Mouse (Mus musculus) kidney, adult 2 months (tissue): ENCODE measurements at regions not wholly inside any gene's neighbourhood (a gene's known extent, or its start where the extent isn't known, plus 50 kb on each side); places are given as distances from the start of the nearest gene placed in this dataset.
A peak's percentile ranks its signal among the peaks of the same experiment; 100 is the strongest.

ENCODE experiments used
- DNase-seq: peaks from one replicate; pipeline ENCODE4 v3.0.0; 2021
- H3K27ac ChIP-seq: fragments of 200-500 bp; 2 replicates; pipeline ENCODE4 v1.5.1; 2012; ENCODE audit warnings: low read depth, low read length, control low read depth, inconsistent platforms; ENCODE audit not compliant: insufficient read depth
- H3K27me3 ChIP-seq: fragments of 200-500 bp; replicated peaks from 2 replicates; pipeline ENCODE4 v1.6.1; 2012; ENCODE audit warnings: mild to moderate bottlenecking, moderate library complexity, low read length, inconsistent platforms; ENCODE audit not compliant: control insufficient read depth, insufficient read depth
- H3K36me3 ChIP-seq: fragments of 200-500 bp; 2 replicates; pipeline ENCODE4 v1.6.1; 2012; ENCODE audit warnings: mild to moderate bottlenecking, moderate library complexity, low read length, inconsistent platforms; ENCODE audit not compliant: control insufficient read depth, insufficient read depth
- H3K4me1 ChIP-seq: fragments of 200-500 bp; 2 replicates; pipeline ENCODE4 v1.6.1; 2011; ENCODE audit warnings: low read length; ENCODE audit not compliant: control insufficient read depth, insufficient read depth
- H3K4me3 ChIP-seq: fragments of 200-500 bp; 2 replicates; pipeline ENCODE4 v1.5.1; 2011; ENCODE audit warnings: mild to moderate bottlenecking, low read depth, low read length, control low read depth; ENCODE audit not compliant: insufficient read depth
- CTCF ChIP-seq: fragments of 200-500 bp; conservative IDR thresholded peaks from 2 replicates; pipeline ENCODE4 v1.5.1; 2011; ENCODE audit warnings: low read depth, mild to moderate bottlenecking, control low read depth, low read length, moderate library complexity, mixed read lengths; ENCODE audit not compliant: insufficient read depth, insufficient read length
- POLR2A ChIP-seq: fragments of 200-500 bp; IDR thresholded peaks from one replicate; pipeline ENCODE4 v1.6.1; 2011; ENCODE audit warnings: low read depth, low read length, control low read depth
- WGBS: fragments of 180-500 bp; shearing (Covaris S2); methylation state at CpG from one replicate; pipeline ENCODE4 v1.1.7; 2018; 5-methylcytosine and 5-hydroxymethylcytosine counted together

GRCm38 (mm10) chr6:17157270-17157669 is 92.3 kb downstream of the Tes start:
- 79% methylated on average over 6 of the region's 6 CpGs for WGBS
- no peak overlapping the region for H3K27ac ChIP-seq
- H3K27me3 ChIP-seq: no peaks in the 10 kb centered on the region
- H3K4me1 ChIP-seq: no peaks in the 10 kb centered on the region
- H3K4me3 ChIP-seq: no peak overlapping the region
- DNase-seq: no peak
- H3K36me3 ChIP-seq: no peaks in the 10 kb centered on the region
- TF ChIP-seq POLR2A (no peak), CTCF (no peak)

- H3K36me3 ChIP-seq: no peaks in the 10 kb centered on the region
- no peak overlapping the region for H3K4me3 ChIP-seq
- no peak overlapping the region for H3K27ac ChIP-seq
- peak; percentile 69 for DNase-seq
- TF ChIP-seq POLR2A: no peak
- no peak for TF ChIP-seq CTCF
- H3K4me1 ChIP-seq: no peaks in the 10 kb centered on the region
- H3K27me3 ChIP-seq: no peaks in the 10 kb centered on the region
- 56% methylated on average over 18 of the region's 18 CpGs for WGBS
These were observed 105.2 kb downstream of the Tes start for GRCm38 (mm10) chr6:17169971-17170781.

DNA sequence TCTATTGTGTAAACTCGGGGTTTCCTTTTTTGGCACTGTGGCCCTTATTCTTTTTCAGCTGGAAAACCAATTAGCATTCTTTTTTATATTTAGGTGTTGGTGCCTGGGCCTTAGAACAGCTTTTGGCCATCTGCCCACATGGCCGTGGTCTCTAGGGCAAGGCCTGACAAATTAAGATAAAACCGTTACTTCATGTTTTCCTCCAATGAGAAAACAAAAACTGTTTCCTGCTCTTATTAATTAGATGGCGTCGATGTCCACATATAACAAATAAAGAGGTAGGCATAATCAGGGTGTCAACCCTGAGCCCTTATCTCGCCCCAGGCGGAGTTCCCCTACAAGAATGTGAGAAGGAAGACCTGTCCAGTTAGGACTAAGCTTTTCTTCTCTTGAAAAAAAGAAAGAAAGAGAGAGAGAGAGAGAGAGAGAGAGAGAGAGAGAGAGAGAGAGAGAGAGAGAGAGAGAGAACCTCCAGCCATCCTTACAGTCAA is 105.9 kb downstream of the Tes start:
- no peaks in the 10 kb centered on the region for H3K27me3 ChIP-seq
- no peaks in the 10 kb centered on the region for H3K36me3 ChIP-seq
- no peaks in the 10 kb centered on the region for H3K4me1 ChIP-seq
- peak overlapping the region; percentile 62 for H3K27ac ChIP-seq
- TF ChIP-seq POLR2A (no peak), CTCF (no peak)
- H3K4me3 ChIP-seq: no peak overlapping the region
- DNase-seq: no peak
- WGBS: 57% methylated on average over 7 of the region's 7 CpGs

- H3K27ac ChIP-seq: peak overlapping the region; percentile 62
- peak; percentile 52 for DNase-seq
- TF ChIP-seq POLR2A: no peak
- no peak for TF ChIP-seq CTCF
- H3K4me1 ChIP-seq: no peaks in the 10 kb centered on the region
- H3K27me3 ChIP-seq: no peaks in the 10 kb centered on the region
- no peaks in the 10 kb centered on the region for H3K36me3 ChIP-seq
- no peak overlapping the region for H3K4me3 ChIP-seq
- WGBS: 18% methylated on average over 17 of the region's 17 CpGs
These were observed 106.5 kb downstream of the Tes start for GRCm38 (mm10) chr6:17171273-17172011.

GRCm38 (mm10) chr6:17172050-17172449 is 107.1 kb downstream of the Tes start:
- no peaks in the 10 kb centered on the region for H3K27me3 ChIP-seq
- TF ChIP-seq POLR2A: no peak
- TF ChIP-seq CTCF: no peak
- no peaks in the 10 kb centered on the region; the same call in 1 of the 2 replicates for H3K4me1 ChIP-seq
- H3K36me3 ChIP-seq: no peaks in the 10 kb centered on the region
- no peak overlapping the region for H3K27ac ChIP-seq
- 63% methylated on average over 1 of the region's 1 CpGs for WGBS
- H3K4me3 ChIP-seq: no peak overlapping the region
- DNase-seq: peak; percentile 12

- Histone ChIP-seq H3K27ac (peak overlapping the region; percentile 66; the same call in 1 of the 2 replicates), H3K4me1 (peaks cover 2% of the 10 kb centered on the region; the same call in 1 of the 2 replicates), H3K4me3 (no peak overlapping the region), H3K27me3 (no peaks in the 10 kb centered on the region), H3K36me3 (no peaks in the 10 kb centered on the region)
- 46% methylated on average over 7 of the region's 7 CpGs for WGBS
- TF ChIP-seq CTCF: no peak
- TF ChIP-seq POLR2A: no peak
- peak; percentile 63 for DNase-seq
These were observed 103.8 kb upstream of the Cav2 start for GRCm38 (mm10) chr6:17177153-17177552.

DNA sequence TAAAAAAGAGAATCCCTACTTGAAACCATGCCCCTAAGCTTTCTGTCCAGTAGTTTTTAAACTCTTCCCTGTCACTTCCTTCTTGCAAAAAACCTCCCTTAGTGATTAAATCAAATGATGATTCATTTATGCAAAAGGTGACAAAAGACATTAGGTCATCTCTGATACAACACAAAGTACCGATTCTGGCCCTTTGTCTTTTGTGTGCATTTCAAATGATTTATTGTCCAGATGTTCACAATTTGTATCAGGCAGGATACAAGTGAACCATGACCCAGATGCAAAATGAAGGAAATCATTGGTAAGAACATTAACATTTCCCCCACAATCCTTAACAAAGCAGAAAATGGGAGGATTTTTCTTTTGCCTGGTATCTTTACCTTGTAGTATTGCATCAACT is 101.5 kb upstream of the Cav2 start:
- peaks cover 2% of the 10 kb centered on the region; the same call in 1 of the 2 replicates for H3K4me1 ChIP-seq
- H3K27ac ChIP-seq: no peak overlapping the region
- no peaks in the 10 kb centered on the region for H3K36me3 ChIP-seq
- H3K4me3 ChIP-seq: no peak overlapping the region
- WGBS: 30% methylated on average over 1 of the region's 1 CpGs
- TF ChIP-seq CTCF (no peak), POLR2A (no peak)
- no peaks in the 10 kb centered on the region for H3K27me3 ChIP-seq
- DNase-seq: no peak
